Mouse (Mus musculus): Measurements from ENCODE around the gene Efcab14. TPM values are rescaled to one million over a fixed set of nuclear protein-coding genes. Genes with fewer than 3 reads are reported as not detected.

Efcab14 gene
- polyA plus RNA-seq, 1 experiment from 2014 or later, result 32.0 TPM

DNA sequence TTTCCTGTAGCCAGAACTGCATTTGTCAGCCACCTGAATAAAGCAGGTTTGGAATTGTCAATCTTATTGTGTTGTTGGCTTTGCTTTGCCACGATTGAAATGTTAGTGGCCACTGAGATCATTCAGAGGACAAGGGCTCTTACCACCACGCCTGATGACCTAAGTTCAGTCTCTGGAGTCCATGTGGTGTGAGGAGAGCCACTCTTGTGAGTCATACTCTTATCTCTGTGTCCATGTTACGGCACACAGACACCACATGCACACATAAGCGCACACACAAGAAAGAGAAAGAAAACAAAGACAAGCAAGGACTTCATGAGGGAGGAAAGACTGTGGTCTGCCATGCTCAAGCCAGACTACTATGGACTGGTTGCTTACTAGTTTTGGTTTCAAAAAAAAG lies 5.6 kb downstream of the Efcab14 start:
- H3K27ac ChIP-seq, result no peak overlapping the region
- H3K4me1 ChIP-seq (replicated peaks), result peaks cover 7% of the 10 kb centered on the region
- ATAC-seq, result no peak
- no peak overlapping the region for H3K4me3 ChIP-seq (replicated peaks)
- H3K9me3 ChIP-seq, result no peaks in the 10 kb centered on the region
- H3K36me3 ChIP-seq, result no peaks in the 10 kb centered on the region
- no peaks in the 10 kb centered on the region for H3K27me3 ChIP-seq (replicated peaks)
- WGBS, result 71% methylated on average over 4 of the region's 4 CpGs
- no peak overlapping the region for H3K9ac ChIP-seq
- H3K4me2 ChIP-seq (replicated peaks), result no peak overlapping the region

DNA sequence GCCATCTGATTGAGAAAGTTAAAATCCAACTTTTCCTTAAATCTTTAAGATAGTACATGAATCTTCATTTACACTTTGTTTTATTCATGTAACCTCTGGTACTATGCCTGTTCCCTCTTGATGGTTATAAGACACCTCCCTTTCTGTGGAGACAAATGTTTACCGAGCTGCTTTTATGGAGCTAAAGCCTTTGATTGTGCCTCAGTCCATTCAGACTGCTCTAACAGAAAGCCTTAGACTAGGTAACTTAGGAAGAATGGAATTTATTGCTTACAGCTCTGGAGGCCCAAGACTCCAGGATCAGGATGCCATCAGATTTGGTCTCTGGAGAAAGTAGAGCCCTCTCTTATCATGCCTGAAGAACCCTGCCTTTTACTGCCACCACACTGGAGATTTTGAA lies 10.6 kb downstream of the Efcab14 start:
- Histone ChIP-seq H3K4me3 (replicated peaks) (no peak overlapping the region), H3K4me2 (replicated peaks) (no peak overlapping the region), H3K27me3 (replicated peaks) (no peaks in the 10 kb centered on the region), H3K27ac (no peak overlapping the region), H3K9ac (no peak overlapping the region), H3K36me3 (0 out of 2 replicates have a peak, but pooled peaks cover 3% of the 10 kb centered on the region), H3K4me1 (replicated peaks) (no peaks in the 10 kb centered on the region), H3K9me3 (no peaks in the 10 kb centered on the region)
- ATAC-seq, result peak; percentile 72
- WGBS, result 28% methylated on average over 1 of the region's 1 CpGs

DNA sequence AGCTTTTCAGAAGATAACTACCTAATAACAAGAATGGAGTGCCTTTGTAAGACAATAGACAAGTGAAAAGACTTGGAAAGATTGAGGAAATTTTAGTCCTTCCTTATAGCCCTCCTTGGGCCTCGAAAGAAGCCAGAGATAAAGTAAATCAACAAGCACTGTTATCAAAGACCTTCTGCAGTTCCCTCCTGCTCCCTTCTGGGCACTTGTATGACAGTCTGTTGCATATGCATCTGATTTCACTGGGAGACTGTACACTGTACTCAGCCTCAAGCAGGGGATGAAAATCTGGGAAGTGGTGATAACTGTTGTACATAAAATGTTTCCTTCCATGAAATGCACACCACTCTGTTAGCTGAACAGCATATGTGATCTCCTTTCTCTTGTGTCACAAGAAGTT lies 11.8 kb downstream of the Efcab14 start:
- no peak overlapping the region for H3K27ac ChIP-seq

DNA sequence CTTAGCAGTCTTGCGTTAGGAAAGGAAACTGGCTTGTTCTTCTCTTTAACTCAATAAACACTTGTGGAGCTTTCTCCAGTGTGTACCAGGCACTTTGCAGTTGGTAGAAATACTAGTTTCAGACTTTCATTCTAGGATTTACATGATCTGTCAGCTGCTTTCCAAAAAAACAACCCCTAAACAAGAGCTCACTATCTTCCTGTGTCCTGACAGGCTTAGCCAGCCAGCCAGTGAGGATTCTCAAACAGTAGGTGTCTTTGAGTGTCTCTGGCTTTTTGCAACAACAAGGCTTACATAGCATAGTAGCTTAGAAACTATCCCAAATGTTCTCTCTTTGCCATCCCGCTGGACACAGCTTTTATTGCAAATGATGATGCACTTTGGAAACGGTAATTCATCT lies 16.6 kb downstream of the Efcab14 start:
- no peak overlapping the region for H3K9ac ChIP-seq
- H3K36me3 ChIP-seq, result 0 out of 2 replicates have a peak, but pooled peaks cover 3% of the 10 kb centered on the region
- H3K27me3 ChIP-seq (replicated peaks), result no peaks in the 10 kb centered on the region
- no peak overlapping the region for H3K4me2 ChIP-seq (replicated peaks)
- no peak for ATAC-seq
- WGBS, result 91% methylated on average over 3 of the region's 3 CpGs
- H3K4me3 ChIP-seq (replicated peaks), result no peak overlapping the region
- H3K27ac ChIP-seq, result no peak overlapping the region
- H3K4me1 ChIP-seq (replicated peaks), result no peaks in the 10 kb centered on the region
- no peaks in the 10 kb centered on the region for H3K9me3 ChIP-seq

More for the DNA sequence above, 11.8 kb downstream of the Efcab14 start:
- ATAC-seq, result peak; percentile 73; the same call in 1 of the 2 replicates
- 0 out of 2 replicates have a peak, but pooled peaks cover 3% of the 10 kb centered on the region for H3K36me3 ChIP-seq
- H3K9me3 ChIP-seq, result no peaks in the 10 kb centered on the region
- H3K27me3 ChIP-seq (replicated peaks), result no peaks in the 10 kb centered on the region
- H3K4me3 ChIP-seq (replicated peaks), result no peak overlapping the region
- 54% methylated on average over 1 of the region's 1 CpGs for WGBS
- no peak overlapping the region for H3K4me2 ChIP-seq (replicated peaks)
- no peaks in the 10 kb centered on the region for H3K4me1 ChIP-seq (replicated peaks)
- no peak overlapping the region for H3K9ac ChIP-seq

DNA sequence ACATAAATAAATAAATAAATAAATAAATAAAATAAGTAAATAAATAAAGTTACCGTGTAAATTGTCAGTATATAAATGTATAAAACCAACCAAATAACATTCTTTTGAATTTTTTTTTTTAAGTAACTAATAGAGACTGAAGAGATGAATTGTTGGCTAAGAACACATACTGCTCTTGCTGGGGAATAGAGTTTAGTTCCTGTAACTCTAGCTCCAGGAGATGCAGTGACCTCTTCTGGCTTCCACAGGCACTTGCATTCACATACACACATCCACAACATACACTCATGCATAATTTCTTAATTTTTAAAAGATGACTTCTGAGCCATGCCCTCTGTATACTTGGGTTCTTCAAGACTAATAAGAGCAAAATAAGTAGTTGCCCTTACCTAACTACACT lies 17.3 kb downstream of the Efcab14 start:
- ATAC-seq, result no peak
- Histone ChIP-seq H3K4me3 (replicated peaks) (no peak overlapping the region), H3K27ac (no peak overlapping the region), H3K9me3 (no peaks in the 10 kb centered on the region), H3K36me3 (peaks cover 4% of the 10 kb centered on the region; the same call in 1 of the 2 replicates), H3K9ac (no peak overlapping the region), H3K27me3 (replicated peaks) (no peaks in the 10 kb centered on the region), H3K4me2 (replicated peaks) (no peak overlapping the region), H3K4me1 (replicated peaks) (no peaks in the 10 kb centered on the region)
- 95% methylated on average over 1 of the region's 1 CpGs for WGBS

DNA sequence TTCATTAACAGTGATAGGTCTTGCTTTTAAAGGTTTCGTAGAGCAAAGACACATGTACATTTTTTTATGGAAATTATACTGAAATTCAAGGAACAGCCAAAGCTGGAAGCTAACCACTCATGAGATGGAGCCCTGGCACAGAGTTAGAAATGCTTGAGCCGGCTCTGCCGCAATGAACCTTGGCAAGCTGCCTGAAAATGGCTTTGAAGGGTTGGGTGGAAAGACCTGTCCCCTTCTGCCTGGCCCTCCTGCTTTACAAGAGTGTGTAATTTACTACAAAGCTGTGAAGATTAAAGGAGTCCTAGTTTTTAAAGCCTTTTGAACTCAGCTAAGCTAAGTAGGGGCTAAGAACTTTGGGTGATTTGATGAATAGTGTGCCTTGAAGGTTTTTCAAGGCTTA lies 23.7 kb downstream of the Efcab14 start:
- no peak for ATAC-seq
- H3K27ac ChIP-seq, result no peak overlapping the region

DNA sequence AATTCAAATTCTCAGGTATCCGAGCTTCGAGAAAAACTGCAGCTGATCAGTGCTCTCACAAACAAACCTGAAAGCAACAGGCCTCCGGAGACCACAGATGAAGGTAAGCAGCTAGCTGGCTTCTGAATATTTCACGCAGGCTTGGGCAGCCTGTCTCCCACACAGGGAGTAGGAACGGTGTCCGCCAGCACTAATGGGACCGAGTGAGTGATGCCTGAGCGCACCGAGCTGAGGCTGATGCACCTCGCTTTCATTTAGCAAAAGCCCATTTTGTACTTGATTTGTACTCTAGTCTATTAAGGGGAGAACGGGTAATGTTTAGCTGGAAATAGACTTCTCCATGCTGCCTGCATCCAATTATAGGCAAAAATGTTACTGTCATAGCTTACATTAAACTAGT lies 27.0 kb downstream of the Efcab14 start:
- Histone ChIP-seq H3K4me1 (replicated peaks) (no peaks in the 10 kb centered on the region), H3K27ac (no peak overlapping the region), H3K4me2 (replicated peaks) (no peak overlapping the region), H3K9ac (no peak overlapping the region), H3K9me3 (no peaks in the 10 kb centered on the region), H3K27me3 (replicated peaks) (no peaks in the 10 kb centered on the region), H3K4me3 (replicated peaks) (no peak overlapping the region), H3K36me3 (peaks cover 16% of the 10 kb centered on the region)
- whole genome bisulfite sequencing, result 91% methylated on average over 11 of the region's 11 CpGs
- ATAC-seq, result no peak

More for the DNA sequence above, 23.7 kb downstream of the Efcab14 start:
- Histone ChIP-seq H3K27me3 (replicated peaks) (no peaks in the 10 kb centered on the region), H3K4me1 (replicated peaks) (no peaks in the 10 kb centered on the region), H3K9me3 (no peaks in the 10 kb centered on the region), H3K4me3 (replicated peaks) (no peak overlapping the region), H3K4me2 (replicated peaks) (no peak overlapping the region), H3K36me3 (peaks cover 17% of the 10 kb centered on the region), H3K9ac (no peak overlapping the region)
- WGBS, result 62% methylated on average over 3 of the region's 3 CpGs

DNA sequence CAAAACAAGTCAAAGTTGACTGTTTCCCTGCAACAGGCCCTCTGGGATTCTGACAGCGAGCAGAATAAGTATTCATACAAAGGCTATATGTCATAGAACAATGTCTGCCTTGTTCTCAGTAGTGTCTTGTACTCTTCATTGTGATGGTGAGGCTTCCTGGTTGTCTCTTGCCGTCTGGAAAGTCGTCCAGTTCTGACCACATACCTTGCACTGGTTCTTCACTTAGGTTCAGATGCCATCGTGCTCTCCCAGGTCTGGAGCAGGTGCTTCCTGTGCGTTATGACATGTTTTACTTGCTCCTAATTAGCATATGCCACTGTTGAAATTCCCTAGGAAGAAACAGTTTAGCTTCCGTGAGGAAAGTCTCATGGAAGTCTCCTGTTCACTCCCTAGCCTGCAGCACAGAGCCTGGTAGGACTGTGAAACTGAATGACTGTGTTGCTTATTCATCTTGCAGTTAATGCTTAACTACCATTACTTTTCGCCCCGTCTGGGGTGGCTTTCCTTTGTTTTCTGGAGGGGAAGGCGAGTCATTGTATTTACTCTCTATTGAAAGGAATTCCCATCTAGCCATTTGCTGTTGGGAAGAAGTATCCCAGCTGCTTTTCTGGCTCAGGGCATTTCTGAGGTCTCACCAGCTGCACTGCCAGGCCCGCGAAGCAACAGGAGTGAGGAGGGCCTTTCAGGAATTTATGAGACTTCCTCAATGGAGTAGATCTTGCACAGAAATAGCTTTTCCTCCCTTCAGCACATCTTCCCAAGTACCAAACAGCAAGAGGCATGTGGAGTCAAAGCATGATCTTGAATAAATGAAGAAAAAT lies 30.3 kb downstream of the Efcab14 start:
- H3K9ac ChIP-seq, result no peak overlapping the region
- H3K36me3 ChIP-seq, result peaks cover 5% of the 10 kb centered on the region; the same call in 1 of the 2 replicates
- peak overlapping the region; percentile 17; the same call in 1 of the 2 replicates for H3K4me2 ChIP-seq (replicated peaks)
- peak; percentile 87 for ATAC-seq
- whole genome bisulfite sequencing, result 50% methylated on average over 11 of the region's 11 CpGs
- no peaks in the 10 kb centered on the region for H3K9me3 ChIP-seq
- peak overlapping the region; percentile 77 for H3K27ac ChIP-seq
- 0 out of 2 replicates have a peak overlapping the region, but pooled peaks have one; percentile 7 for H3K4me3 ChIP-seq (replicated peaks)
- no peaks in the 10 kb centered on the region for H3K27me3 ChIP-seq (replicated peaks)
- no peaks in the 10 kb centered on the region for H3K4me1 ChIP-seq (replicated peaks)

DNA sequence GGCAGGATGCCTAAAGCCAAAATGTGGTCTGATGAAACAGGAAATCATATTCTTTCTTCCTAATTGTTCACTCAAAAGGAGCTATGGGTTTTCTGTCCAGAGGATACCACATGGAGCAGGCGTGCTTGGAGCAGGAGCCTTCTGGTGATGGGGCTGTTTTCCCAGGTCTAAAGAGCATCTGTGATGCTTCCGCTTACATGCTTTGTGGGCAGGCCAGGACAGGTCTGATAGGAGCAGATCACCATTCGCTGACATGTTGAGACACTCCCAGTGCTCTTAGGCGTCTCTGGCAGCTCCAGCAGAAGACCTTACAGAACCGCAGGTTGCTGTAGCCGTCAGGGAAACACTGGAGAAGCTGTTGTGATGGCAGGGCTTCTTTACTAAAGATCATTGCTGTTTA lies 37.5 kb downstream of the Efcab14 start:
- Histone ChIP-seq H3K27ac (no peak overlapping the region), H3K4me2 (replicated peaks) (no peak overlapping the region), H3K27me3 (replicated peaks) (no peaks in the 10 kb centered on the region), H3K9me3 (no peaks in the 10 kb centered on the region), H3K36me3 (peaks cover 7% of the 10 kb centered on the region), H3K4me1 (replicated peaks) (no peaks in the 10 kb centered on the region), H3K9ac (no peak overlapping the region), H3K4me3 (replicated peaks) (no peak overlapping the region)
- WGBS, result 89% methylated on average over 6 of the region's 6 CpGs
- ATAC-seq, result no peak

DNA sequence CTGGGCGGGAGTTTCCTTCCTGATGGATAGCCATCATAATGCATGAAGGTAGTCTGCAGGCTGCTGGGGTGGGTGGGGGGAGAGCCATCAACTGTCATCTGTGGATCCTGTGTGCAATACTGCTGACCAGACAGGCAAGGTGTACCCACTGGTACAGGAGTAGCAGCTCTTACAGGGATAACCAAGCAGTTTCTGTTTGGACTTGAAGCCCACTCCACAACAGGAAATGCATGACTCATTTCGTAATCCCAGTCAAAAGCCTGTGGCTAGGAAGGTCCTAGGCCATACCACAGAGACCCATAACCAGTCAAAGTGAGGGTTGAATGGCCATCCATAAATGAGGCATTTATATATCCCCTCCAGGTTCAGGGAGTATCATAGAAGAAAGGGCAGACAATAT lies 40.1 kb downstream of the Efcab14 start:
- Histone ChIP-seq H3K4me1 (replicated peaks) (no peaks in the 10 kb centered on the region), H3K4me3 (replicated peaks) (no peak overlapping the region), H3K27ac (no peak overlapping the region), H3K36me3 (peaks cover 2% of the 10 kb centered on the region; the same call in 1 of the 2 replicates), H3K9ac (no peak overlapping the region), H3K4me2 (replicated peaks) (no peak overlapping the region), H3K9me3 (no peaks in the 10 kb centered on the region), H3K27me3 (replicated peaks) (no peaks in the 10 kb centered on the region)
- 84% methylated on average over 2 of the region's 2 CpGs for WGBS
- no peak for ATAC-seq

DNA sequence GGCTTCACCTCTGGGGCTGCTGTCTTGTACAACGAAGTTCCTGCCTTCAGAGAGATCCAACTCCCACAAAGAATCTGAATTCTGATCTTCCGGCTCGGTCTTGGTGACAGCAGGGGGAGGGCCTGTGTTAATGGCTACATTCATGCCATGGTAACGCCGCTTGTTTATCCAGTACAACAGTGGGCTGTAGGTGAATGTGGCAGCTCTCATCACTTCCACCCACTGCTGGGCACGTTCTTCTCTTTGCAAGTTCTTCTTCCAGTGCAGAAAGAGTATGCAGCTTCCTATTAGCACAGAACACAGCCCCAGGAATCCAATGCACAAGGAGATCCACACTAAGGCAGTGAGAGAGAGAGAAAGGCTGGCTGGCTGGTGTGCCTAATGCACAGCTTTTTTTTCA lies 42.7 kb downstream of the Efcab14 start:
- Histone ChIP-seq H3K36me3 (0 out of 2 replicates have a peak, but pooled peaks cover 2% of the 10 kb centered on the region), H3K9me3 (no peaks in the 10 kb centered on the region), H3K4me3 (replicated peaks) (no peak overlapping the region), H3K4me1 (replicated peaks) (no peaks in the 10 kb centered on the region), H3K27me3 (replicated peaks) (no peaks in the 10 kb centered on the region), H3K9ac (no peak overlapping the region), H3K27ac (no peak overlapping the region), H3K4me2 (replicated peaks) (no peak overlapping the region)
- 36% methylated on average over 6 of the region's 6 CpGs for WGBS
- ATAC-seq, result no peak

DNA sequence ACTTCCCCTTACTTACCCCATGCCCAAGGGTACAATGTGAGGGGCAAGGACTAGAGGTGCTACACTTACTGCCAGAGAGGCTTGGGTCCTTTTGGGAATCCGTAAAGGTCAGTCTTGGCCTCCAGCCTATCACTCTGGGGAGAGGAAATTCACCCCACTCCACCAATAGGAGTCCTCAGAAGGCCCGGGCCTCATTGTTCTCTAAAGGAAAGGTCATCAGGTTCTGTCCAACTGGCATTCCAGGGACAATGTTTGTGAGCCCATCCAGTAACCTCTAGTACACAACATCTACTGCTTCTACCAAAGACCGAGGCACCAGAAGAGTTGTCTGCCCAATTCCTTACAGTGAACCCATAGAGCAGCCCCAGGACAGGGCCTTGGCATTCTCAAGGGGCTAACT lies 43.4 kb downstream of the Efcab14 start, which contains the start of gene Tex38:
TSS of gene Tex38 (minus strand) at position 101 of the 400 bp plus-strand sequence.
- Histone ChIP-seq H3K9ac (no peak within 1 kb of the TSS), H3K4me2 (replicated peaks) (no peak within 1 kb of the TSS), H3K27ac (no peak within 1 kb of the TSS), H3K9me3 (no peaks in the 10 kb centered on the region), H3K4me1 (replicated peaks) (peaks cover 4% of the 10 kb centered on the region; the same call in 1 of the 2 replicates), H3K4me3 (replicated peaks) (no peak within 1 kb of the TSS), H3K36me3 (0 out of 2 replicates have a peak, but pooled peaks cover 2% of the 10 kb centered on the region), H3K27me3 (replicated peaks) (no peaks in the 10 kb centered on the region)
- no peak for ATAC-seq
- WGBS, result 82% methylated on average over 3 of the region's 3 CpGs
